Mouse (Mus musculus) cerebral cortex, adult 2 months (tissue): Measurements from ENCODE around the gene Wdr66.

ENCODE experiments used
- WGBS: fragments of 180-500 bp; shearing (Covaris S2); methylation state at CpG from one replicate; pipeline ENCODE4 v1.1.7; 2018; 5-methylcytosine and 5-hydroxymethylcytosine counted together

The Wdr66 gene

GRCm38 (mm10) chr5:123313851-123314380 lies 62.0 kb downstream of the Wdr66 start:
- 71% methylated on average over 11 of the region's 11 CpGs for WGBS

GRCm38 (mm10) chr5:123315219-123315866 lies 63.4 kb downstream of the Wdr66 start:
- WGBS: 66% methylated on average over 10 of the region's 10 CpGs

- WGBS: 29% methylated on average over 6 of the region's 6 CpGs
Measured at GRCm38 (mm10) chr5:123317992-123318391, 66.1 kb downstream of the Wdr66 start.

- 98% methylated on average over 3 of the region's 3 CpGs for WGBS
Measured at GRCm38 (mm10) chr5:123320136-123320535, 68.2 kb downstream of the Wdr66 start.

GRCm38 (mm10) chr5:123324242-123324641 lies 72.3 kb downstream of the Wdr66 start:
- WGBS: 28% methylated on average over 15 of the region's 15 CpGs

- WGBS: 41% methylated on average over 15 of the region's 15 CpGs
Measured at GRCm38 (mm10) chr5:123326006-123326750, 74.3 kb downstream of the Wdr66 start.

- WGBS: 55% methylated on average over 9 of the region's 9 CpGs
Measured at GRCm38 (mm10) chr5:123326751-123327148, 74.8 kb downstream of the Wdr66 start.

GRCm38 (mm10) chr5:123327686-123328085 lies 75.8 kb downstream of the Wdr66 start:
- WGBS: 82% methylated on average over 8 of the region's 8 CpGs

- whole genome bisulfite sequencing: 84% methylated on average over 6 of the region's 6 CpGs
Measured at GRCm38 (mm10) chr5:123333566-123333965, 81.7 kb downstream of the Wdr66 start.

- WGBS: 73% methylated on average over 4 of the region's 4 CpGs
Measured at GRCm38 (mm10) chr5:123336205-123336961, 84.5 kb downstream of the Wdr66 start.

GRCm38 (mm10) chr5:123338463-123338862 lies 86.6 kb downstream of the Wdr66 start:
- WGBS: 48% methylated on average over 3 of the region's 3 CpGs

- WGBS: 2% methylated on average over 69 of the region's 69 CpGs
Measured at GRCm38 (mm10) chr5:123343707-123344627, 92.1 kb downstream of the Wdr66 start, which contains the start of gene Bcl7a. Gene Bcl7a (plus strand): TSS chr5:123343834.

GRCm38 (mm10) chr5:123344628-123344962 lies 92.7 kb downstream of the Wdr66 start:
- 1% methylated on average over 49 of the region's 51 CpGs for WGBS

GRCm38 (mm10) chr5:123344963-123345852 lies 93.3 kb downstream of the Wdr66 start:
- WGBS: under 1% methylated on average over 85 of the region's 87 CpGs

GRCm38 (mm10) chr5:123345853-123346654 lies 94.2 kb downstream of the Wdr66 start:
- 7% methylated on average over 22 of the region's 22 CpGs for WGBS

GRCm38 (mm10) chr5:123346701-123347270 lies 94.9 kb downstream of the Wdr66 start:
- 68% methylated on average over 7 of the region's 7 CpGs for WGBS

- 83% methylated on average over 2 of the region's 2 CpGs for WGBS
Measured at GRCm38 (mm10) chr5:123347985-123348384, 96.1 kb downstream of the Wdr66 start.

- WGBS: 55% methylated on average over 10 of the region's 10 CpGs
Measured at GRCm38 (mm10) chr5:123350386-123350785, 98.5 kb downstream of the Wdr66 start.

GRCm38 (mm10) chr5:123355918-123356317 lies 104.0 kb downstream of the Wdr66 start:
- 80% methylated on average over 11 of the region's 11 CpGs for WGBS
